Mouse (Mus musculus): ENCODE data around the gene Rasip1.

Rasip1 gene

DNA sequence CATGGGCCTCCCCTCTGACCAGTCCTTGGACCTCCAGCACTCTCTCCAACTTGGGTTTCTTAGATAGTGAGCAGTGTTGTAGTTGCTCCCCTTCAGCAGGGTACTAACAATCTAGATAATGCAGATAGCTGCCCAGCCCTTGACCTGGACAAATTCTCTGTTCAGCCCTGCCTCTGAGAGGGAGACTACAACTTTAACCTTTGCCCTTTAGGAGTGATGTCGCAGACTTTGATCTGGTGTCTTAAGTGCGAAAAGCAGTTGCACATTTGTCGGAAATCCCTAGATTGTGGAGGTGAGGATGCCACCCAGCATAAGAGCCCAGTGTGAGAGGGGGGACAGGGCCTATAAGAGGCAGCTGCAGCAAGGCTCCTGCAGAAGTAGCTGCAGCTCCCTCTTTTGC, 2.6 kb upstream of the Rasip1 start:
- DNase-seq (ENCODE audit: low spot score in 2 of 2) = no peak

- DNase-seq (ENCODE audit: low spot score in 2 of 2) = no peak
These were observed 1.8 kb upstream of the Rasip1 start for GRCm38 (mm10) chr7:45625481-45625880.

DNA sequence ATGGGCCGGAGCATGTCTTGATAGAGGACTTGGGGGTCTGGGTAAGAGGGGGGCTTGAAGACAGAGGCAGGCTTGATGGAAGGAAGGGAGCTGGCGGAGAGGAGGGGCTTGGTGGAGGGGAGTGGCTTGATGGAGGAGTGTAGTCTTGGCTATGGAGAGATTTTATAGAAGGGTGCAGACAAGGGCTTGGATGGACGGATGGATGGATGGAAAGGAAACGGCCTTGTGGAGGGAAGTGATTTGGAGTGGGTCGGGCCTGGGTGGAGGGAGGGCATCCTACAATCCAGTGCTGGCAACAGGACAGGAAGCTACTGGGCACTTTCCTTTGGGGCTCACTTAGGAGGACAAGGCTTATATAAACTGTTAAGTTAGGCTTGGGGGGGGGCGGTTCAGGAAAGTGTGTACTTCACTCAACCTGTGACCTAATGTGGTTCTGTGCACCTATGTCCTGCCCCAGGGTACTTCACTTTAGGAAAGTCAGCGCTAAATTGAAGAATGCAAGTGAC, 664 bp upstream of the Rasip1 start:
- DNase-seq (ENCODE audit: low spot score in 2 of 2) = no peak

DNA sequence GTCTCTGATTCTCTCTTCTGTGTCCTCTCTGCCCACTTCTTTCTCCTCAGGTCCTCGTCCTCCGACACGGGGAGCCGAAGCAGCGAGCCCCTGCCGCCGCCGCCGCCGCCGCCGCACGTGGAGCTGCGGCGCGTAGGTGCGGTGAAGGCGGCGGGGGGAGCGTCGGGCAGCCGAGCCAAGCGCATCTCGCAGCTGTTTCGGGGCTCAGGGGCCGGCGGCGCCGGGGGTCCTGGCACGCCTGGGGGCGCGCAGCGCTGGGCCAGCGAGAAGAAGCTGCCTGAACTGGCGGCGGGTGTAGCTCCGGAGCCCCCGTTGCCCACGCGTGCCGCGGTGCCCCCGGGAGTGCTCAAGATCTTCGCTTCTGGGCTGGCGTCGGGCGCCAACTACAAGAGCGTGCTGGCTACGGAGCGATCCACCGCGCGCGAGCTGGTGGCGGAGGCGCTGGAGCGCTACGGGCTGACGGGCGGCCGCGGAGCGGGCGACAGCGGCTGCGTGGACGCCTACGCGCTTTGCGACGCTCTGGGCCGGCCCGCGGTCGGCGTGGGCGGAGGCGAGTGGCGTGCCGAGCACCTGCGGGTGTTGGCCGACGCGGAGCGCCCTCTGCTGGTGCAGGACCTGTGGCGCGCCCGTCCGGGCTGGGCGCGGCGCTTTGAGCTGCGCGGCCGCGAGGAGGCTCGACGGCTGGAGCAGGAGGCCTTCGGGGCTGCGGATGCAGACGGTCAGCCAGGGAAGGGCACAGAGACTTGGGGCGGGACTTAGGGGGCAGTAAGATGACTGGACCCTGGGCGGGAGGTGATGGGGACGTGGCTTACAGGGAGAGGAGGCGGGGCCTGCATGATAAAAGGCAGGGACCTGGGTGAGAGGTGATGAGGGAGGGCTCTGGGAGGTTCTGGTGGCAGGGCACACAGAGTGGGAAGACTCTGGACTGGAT, 1.3 kb downstream of the Rasip1 start:
- DNase-seq (ENCODE audit: low spot score in 2 of 2) = peak; percentile 78 to 91

- DNase-seq (ENCODE audit: low spot score in 2 of 2) = no peak
These were observed 3.0 kb downstream of the Rasip1 start for GRCm38 (mm10) chr7:45630064-45630907.

- no peak for DNase-seq (ENCODE audit: low spot score in 2 of 2)
These were observed 5.2 kb downstream of the Rasip1 start for GRCm38 (mm10) chr7:45632499-45632898.

- no peak for DNase-seq (ENCODE audit: low spot score in 2 of 2)
These were observed 7.8 kb downstream of the Rasip1 start for GRCm38 (mm10) chr7:45634946-45635681.

- DNase-seq (ENCODE audit: low spot score in 2 of 2) = no peak
These were observed 8.7 kb downstream of the Rasip1 start for GRCm38 (mm10) chr7:45635711-45636688.

DNA sequence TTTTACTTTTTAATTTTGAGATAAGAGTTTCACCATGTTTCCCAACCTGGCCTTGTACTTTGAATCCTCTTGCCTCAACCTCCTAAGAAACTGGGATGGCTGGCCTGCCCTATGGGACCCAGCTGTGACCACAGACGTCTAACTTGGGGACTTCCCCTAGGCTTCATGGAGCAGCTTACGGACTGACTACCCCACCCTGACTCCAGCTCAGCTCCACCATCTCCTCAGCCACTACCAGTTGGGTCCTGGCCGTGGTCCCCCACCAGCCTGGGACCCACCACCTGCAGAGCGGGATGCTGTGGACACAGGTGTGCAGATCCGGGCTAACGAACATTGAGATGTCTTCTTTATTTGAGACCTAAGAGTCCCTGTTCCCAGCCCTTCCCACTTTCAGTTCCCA, 10.4 kb downstream of the Rasip1 start:
- DNase-seq (ENCODE audit: low spot score in 2 of 2) = no peak

- peak in 1 of 2 experiments; percentile 46 for DNase-seq (ENCODE audit: low spot score in 2 of 2)
These were observed 11.5 kb downstream of the Rasip1 start for GRCm38 (mm10) chr7:45638623-45639401.

DNA sequence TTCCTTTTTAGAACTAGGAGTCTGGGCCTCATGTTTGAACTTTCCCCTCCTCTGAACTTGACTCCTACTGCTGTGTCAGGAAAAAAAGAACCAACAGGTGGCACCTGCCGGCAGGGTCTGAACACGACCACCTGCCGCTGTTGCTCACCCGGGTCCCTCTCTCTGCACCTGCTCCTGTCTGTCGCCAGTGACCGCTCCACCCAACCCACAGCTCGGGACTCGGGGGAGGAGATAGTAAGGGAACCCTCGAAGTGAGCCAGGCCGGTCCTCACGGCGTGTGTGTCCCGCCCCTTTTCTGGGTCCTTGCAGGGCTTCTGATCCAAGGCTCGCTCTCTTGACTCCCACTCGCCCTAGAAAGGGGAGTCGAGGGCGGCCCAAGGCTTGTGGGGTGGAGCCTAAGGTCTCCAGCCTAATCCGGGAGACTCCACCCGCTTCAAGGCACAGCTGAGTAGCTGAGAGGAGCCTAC, 12.3 kb downstream of the Rasip1 start, which contains the start of gene Mamstr:
Gene Mamstr, plus strand, starts transcription at position 417 of the 467 bp plus-strand sequence.
- no peak for DNase-seq (ENCODE audit: low spot score in 2 of 2)

DNA sequence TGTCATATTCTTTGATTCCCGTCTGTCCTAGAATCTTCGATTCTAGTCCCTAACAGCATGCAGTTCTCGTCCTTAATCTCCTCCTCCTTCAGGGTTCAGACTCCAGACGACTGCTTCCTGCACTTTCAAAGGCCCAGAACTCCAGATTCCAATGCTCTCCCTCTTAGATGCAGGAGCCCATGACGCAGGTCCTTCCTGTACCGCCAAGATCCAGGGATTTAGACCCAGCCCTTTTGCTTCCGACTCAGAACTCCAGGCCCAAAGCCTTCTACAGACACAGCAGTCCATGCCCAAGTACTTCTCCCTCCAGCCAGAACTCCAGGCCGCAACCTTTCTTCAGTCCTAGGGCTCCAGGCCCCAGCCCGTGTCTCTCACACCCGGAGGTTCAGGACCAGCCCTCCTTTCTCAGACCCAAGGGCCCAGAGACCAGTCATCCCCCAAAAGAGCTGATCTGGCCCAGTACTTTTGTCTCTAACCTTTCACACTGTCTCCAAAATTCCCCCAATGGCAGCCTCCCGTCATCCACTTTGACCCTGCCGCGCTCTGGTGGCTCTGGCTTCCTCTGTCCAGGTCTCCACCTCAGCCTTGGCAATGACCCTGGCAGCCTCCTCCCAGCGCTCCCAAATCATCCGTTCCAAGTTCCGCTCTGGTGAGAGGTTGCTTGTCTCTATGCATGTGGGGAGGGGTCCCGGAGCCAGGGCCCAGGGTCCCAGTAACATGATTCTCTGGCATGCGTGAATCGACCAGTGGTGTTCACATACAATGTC, 13.1 kb downstream of the Rasip1 start:
- no peak for DNase-seq (ENCODE audit: low spot score in 2 of 2)

DNA sequence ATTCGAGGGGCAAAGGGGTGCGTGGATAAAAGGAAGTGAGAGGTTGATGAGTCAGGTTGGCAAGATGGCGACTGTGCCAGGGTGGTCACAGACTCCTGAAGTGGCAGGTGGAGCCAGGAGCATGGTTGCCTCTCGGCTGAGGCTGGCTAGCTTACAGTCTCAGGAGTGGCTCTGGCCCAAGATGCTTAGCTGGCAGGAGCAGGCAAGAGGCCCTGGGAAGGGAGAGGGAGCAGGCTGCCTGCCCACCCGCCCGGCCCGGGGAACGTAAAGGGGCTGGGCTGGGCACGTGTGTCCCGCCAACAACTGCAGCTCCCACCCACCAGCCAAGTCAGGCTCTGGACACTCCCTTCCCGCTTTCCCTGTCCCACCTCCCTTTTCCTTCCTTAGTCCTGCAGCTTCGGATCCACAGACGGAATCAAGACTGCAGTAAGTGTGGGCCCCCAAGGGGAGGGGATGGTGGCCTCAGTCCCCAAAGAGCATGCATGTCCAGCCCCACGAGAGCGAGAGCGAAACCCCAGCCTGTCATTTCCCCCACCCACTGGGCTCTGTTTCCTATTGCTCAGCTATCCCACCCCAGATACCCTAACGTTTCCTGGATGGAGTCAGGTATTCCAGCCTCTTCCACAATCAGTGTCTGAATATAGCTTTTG, 14.2 kb downstream of the Rasip1 start:
- DNase-seq (ENCODE audit: low spot score in 2 of 2) = no peak

- no peak for DNase-seq (ENCODE audit: low spot score in 2 of 2)
These were observed 14.8 kb downstream of the Rasip1 start for GRCm38 (mm10) chr7:45642083-45642482.

DNA sequence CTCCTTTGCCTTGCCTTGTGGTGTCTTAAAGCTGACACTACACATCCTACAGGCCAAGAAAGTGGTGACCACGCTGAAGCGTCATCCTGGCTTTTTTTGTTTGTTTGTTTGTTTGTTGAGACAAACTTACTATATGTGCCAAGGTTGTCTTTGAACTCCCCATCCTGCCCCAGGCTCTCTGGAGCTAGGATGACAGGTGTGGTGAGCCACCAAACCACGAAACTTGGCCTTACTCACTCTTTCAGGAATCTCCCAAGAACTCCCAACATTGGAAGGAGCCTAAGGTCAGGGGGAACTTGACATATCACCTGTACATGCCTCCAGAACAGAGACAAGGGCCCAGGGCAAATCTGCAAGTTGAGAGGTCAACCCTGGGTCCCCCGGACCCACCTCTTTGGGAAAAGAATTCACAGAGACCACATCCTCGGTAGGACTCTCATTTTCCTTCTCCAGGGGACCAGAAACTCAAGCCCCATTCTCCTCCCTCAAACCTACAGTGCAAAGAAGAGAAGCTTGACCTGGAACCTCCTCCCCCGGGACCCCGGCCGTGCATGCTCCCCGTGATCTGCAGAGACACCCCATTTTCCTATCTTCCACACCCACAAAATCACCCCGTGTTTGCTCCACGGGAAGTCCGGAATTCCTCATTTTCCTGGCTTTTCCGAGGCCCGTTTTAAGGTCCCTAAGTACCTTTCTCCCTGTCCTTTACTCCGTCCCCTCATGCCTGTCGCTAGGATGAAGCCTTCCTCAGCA, 15.4 kb downstream of the Rasip1 start:
- DNase-seq (ENCODE audit: low spot score in 2 of 2) = no peak

- DNase-seq (ENCODE audit: low spot score in 2 of 2) = peak; percentile 48 to 81
These were observed 16.3 kb downstream of the Rasip1 start for GRCm38 (mm10) chr7:45643441-45644178.

DNA sequence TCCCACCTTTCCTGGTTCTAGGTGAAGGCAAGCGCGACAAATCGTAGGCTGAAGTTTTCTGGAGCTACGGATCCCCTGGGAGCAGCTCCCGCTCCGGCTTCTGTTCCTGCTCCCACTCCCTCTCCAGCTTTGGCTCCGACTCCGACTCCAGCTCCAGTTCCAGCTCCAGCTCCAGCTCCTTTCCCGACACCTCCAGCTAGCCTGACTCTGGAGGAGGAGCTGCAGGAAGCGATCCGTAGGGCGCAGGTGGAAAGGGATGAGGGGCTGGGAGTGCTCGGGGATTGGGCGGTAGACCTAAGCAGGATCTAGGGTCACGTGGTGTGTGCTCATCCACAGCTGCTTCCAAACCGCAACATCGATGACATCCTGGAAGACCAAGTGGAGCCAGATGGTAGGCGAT, 16.9 kb downstream of the Rasip1 start:
- DNase-seq (ENCODE audit: low spot score in 2 of 2) = no peak

Measured in spleen, postnatal 10 days (tissue).